ENCODE assay signal across 23 mouse cellular contexts in the genomic region with DNA sequence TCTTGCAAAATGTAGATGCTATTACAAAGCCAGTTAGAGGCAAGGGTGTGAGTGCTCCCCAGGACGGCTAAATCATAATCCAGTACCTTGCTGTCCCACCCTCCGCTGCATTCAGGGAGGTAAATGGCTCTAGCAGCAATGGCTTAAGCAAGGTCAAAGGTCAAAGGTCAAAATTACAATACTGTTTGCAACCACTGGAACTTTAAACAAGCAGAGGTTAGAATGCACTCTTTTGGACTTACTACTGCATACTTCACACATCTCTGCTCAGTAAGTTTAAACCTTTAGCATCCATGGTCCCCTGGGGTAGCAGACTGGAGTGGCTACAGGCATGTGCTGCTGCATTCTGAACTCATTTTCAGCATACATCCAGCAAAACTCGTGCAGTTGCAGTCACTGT. TPM values are rescaled to one million over a fixed set of nuclear protein-coding genes. Genes with fewer than 3 reads are reported as not detected.
DNase-seq lines count a peak whose midpoint lies in the region; ATAC-seq and TF ChIP-seq lines count a peak whose summit lies in the region.
"Had no signal": no experiment of that assay in that cellular context is flagged by ENCODE, and none has a peak within 500 bp of the region (broad histone marks: within the 10 kb centered on the region; RNA-seq: fewer than 3 reads in every experiment).

No protein-coding gene starts in this region.

- H3K4me2 ChIP-seq in lung, embryonic 14.5 days: no peak overlapping the region
- no peak overlapping the region for H3K4me2 ChIP-seq in hindbrain, embryonic 16.5 days (ENCODE audit: low read length)
- H3K4me2 ChIP-seq: heart, embryonic 12.5 days; hindbrain, embryonic 14.5 days had no signal

- H3K9ac ChIP-seq in lung, embryonic 14.5 days: no peak overlapping the region
- H3K9ac ChIP-seq in hindbrain, embryonic 16.5 days (ENCODE audit: low read depth, low read length): no peak overlapping the region
- H3K9ac ChIP-seq: heart, embryonic 12.5 days; hindbrain, embryonic 14.5 days had no signal

- no peak overlapping the region for H3K27ac ChIP-seq in lung, embryonic 14.5 days (ENCODE audit: low read depth)
- H3K27ac ChIP-seq in hindbrain, embryonic 16.5 days (ENCODE audit: low read depth, low read length): no peak overlapping the region
- H3K27ac ChIP-seq: embryonic facial prominence, embryonic 10.5 days; forebrain, embryonic 10.5 days; gastrocnemius, adult 2 months; hindbrain, embryonic 10.5 days; hindbrain, embryonic 14.5 days had no signal

- no peak overlapping the region for H3K4me3 ChIP-seq in lung, embryonic 14.5 days (ENCODE audit: low read depth, low read length)
- H3K4me3 ChIP-seq in lung, adult 2 months (replicated peaks; ENCODE audit: extremely low read depth, low read depth, low read length): no peak overlapping the region
- no peak overlapping the region for H3K4me3 ChIP-seq in hindbrain, embryonic 16.5 days (ENCODE audit: low read length)
- H3K4me3 ChIP-seq: embryonic facial prominence, embryonic 10.5 days; erythroblast, embryonic 14.5 days; forebrain, embryonic 10.5 days; gastrocnemius, adult 2 months; heart, embryonic 12.5 days; hindbrain, embryonic 10.5 days had no signal

- H3K36me3 ChIP-seq in lung, embryonic 14.5 days (ENCODE audit: insufficient read depth): peaks cover 85% of the 10 kb centered on the region
- H3K36me3 ChIP-seq in hindbrain, embryonic 16.5 days (ENCODE audit: control insufficient read depth, insufficient read depth, low read length): peaks cover 32% of the 10 kb centered on the region

- TF ChIP-seq POLR2A in lung, adult 2 months (IDR thresholded peaks at IDR 0.05; ENCODE audit: borderline replicate concordance, extremely low read depth, low read depth, low read length): no peak

- no peaks in the 10 kb centered on the region for H3K4me1 ChIP-seq in lung, embryonic 14.5 days (ENCODE audit: insufficient read depth)
- H3K4me1 ChIP-seq in lung, adult 2 months (ENCODE audit: control insufficient read depth, insufficient read depth, low read length): no peaks in the 10 kb centered on the region
- no peaks in the 10 kb centered on the region for H3K4me1 ChIP-seq in hindbrain, embryonic 16.5 days (ENCODE audit: control insufficient read depth, insufficient read depth, low read depth, low read length)
- H3K4me1 ChIP-seq: embryonic facial prominence, embryonic 10.5 days; forebrain, embryonic 10.5 days; heart, embryonic 12.5 days; hindbrain, embryonic 10.5 days had no signal

- 70% methylated on average over 3 of the region's 3 CpGs for WGBS in lung, embryonic 14.5 days
- 77% methylated on average over 3 of the region's 3 CpGs for WGBS in lung, adult 2 months
- WGBS in hindbrain, embryonic 16.5 days: 70% methylated on average over 3 of the region's 3 CpGs

- ATAC-seq in lung, embryonic 14.5 days (ENCODE audit: insufficient read depth): no peak
- no peak for ATAC-seq in hindbrain, embryonic 16.5 days
- ATAC-seq: forebrain, embryonic 14.5 days had no signal

- H3K9me3 ChIP-seq in lung, embryonic 14.5 days (ENCODE audit: low read depth, low read length): no peaks in the 10 kb centered on the region
- H3K9me3 ChIP-seq in hindbrain, embryonic 16.5 days (ENCODE audit: control insufficient read depth, low read length): no peaks in the 10 kb centered on the region
- H3K9me3 ChIP-seq: embryonic facial prominence, embryonic 10.5 days; forebrain, embryonic 10.5 days; heart, embryonic 12.5 days; hindbrain, embryonic 10.5 days had no signal

- no peaks in the 10 kb centered on the region for H3K27me3 ChIP-seq in lung, embryonic 14.5 days (ENCODE audit: insufficient read depth, low read length)
- H3K27me3 ChIP-seq in hindbrain, embryonic 16.5 days (replicated peaks; ENCODE audit: control insufficient read depth, insufficient read depth, low read length): no peaks in the 10 kb centered on the region
- H3K27me3 ChIP-seq: CH12.LX; heart, embryonic 12.5 days had no signal

- TF ChIP-seq CTCF in lung, embryonic 14.5 days (IDR thresholded peaks at IDR 0.05; ENCODE audit: low read depth): no peak
- TF ChIP-seq CTCF in lung, adult 2 months (IDR thresholded peaks at IDR 0.05; ENCODE audit: insufficient read depth, low read length): no peak

- peak; percentile 16 for DNase-seq in kidney, adult 9 months
- no peak for DNase-seq in kidney, adult 18-20 months
- peak; percentile 2 for DNase-seq in lung, embryonic 14.5 days
- DNase-seq in lung, adult 2 months: no peak
- DNase-seq in ZHBTc4 (ENCODE audit: low read depth, low spot score): peak; percentile 45
- no peak for DNase-seq in adrenal gland, postnatal 4 days (ENCODE audit: low spot score in 2 of 2)
- DNase-seq: adrenal gland, postnatal 10 days; cerebellum, adult 11-12 months; cerebellum, adult 9-10 months; cerebellum, postnatal 25 days; gastrocnemius, adult 2 months; gastrocnemius, postnatal 25 days had no signal

RNA-seq across cellular contexts. Expression of a gene that starts 14.7 kb away (rescaled TPM):
- polyA plus RNA-seq in lung, embryonic 14.5 days (2014; fragmentation: Nextera tagmentation; extraction: Ambion mirVana): 2.1 and 2.2 TPM in 2 replicates
- polyA plus RNA-seq in lung, adult 2 months (2012; rRNA removed): 1.3 and 1.5 TPM in 2 replicates
- 0.87 and 0.99 TPM in 2 replicates for polyA plus RNA-seq in hindbrain, embryonic 16.5 days (2015; fragmentation: Nextera tagmentation; extraction: Ambion mirVana)
- total RNA-seq in adrenal gland, postnatal 4 days (2021): 1 to 10 TPM in 1 of 2 experiments, under 1 TPM in 1; 0.96 to 2.2 TPM
- total RNA-seq: gastrocnemius, adult 2 months; granulocyte monocyte progenitor cell, adult 5-6 weeks; heart, postnatal 25 days had no signal
- polyA plus RNA-seq: erythroblast, embryonic 14.5 days had no signal

RNA-seq across cellular contexts. Expression of a gene that starts 17.8 kb away (rescaled TPM):
- polyA plus RNA-seq in lung, embryonic 14.5 days (2014; fragmentation: Nextera tagmentation; extraction: Ambion mirVana): 72.6 and 74.0 TPM in 2 replicates
- 20.7 and 37.4 TPM in 2 replicates for polyA plus RNA-seq in lung, adult 2 months (2012; rRNA removed)
- 121 and 122 TPM in 2 replicates for polyA plus RNA-seq in hindbrain, embryonic 16.5 days (2015; fragmentation: Nextera tagmentation; extraction: Ambion mirVana)
- 10 to 100 TPM; 72.0 to 75.8 TPM for total RNA-seq in adrenal gland, postnatal 4 days (2021)

RNA-seq across cellular contexts. Expression of a gene that starts 32.5 kb away (rescaled TPM):
- polyA plus RNA-seq in lung, embryonic 14.5 days (2014; fragmentation: Nextera tagmentation; extraction: Ambion mirVana): 290 and 295 TPM in 2 replicates
- polyA plus RNA-seq in lung, adult 2 months (2012; rRNA removed): 31.4 and 54.6 TPM in 2 replicates
- 244 and 268 TPM in 2 replicates for polyA plus RNA-seq in hindbrain, embryonic 16.5 days (2015; fragmentation: Nextera tagmentation; extraction: Ambion mirVana)
- 100 to 1,000 TPM; 139 to 156 TPM for total RNA-seq in adrenal gland, postnatal 4 days (2021)

RNA-seq across cellular contexts. Expression of a gene that starts 32.6 kb away (rescaled TPM):
- 83.0 and 83.9 TPM in 2 replicates for polyA plus RNA-seq in lung, embryonic 14.5 days (2014; fragmentation: Nextera tagmentation; extraction: Ambion mirVana)
- polyA plus RNA-seq in lung, adult 2 months (2012; rRNA removed): 3.8 and 6.9 TPM in 2 replicates
- 26.4 and 26.6 TPM in 2 replicates for polyA plus RNA-seq in hindbrain, embryonic 16.5 days (2015; fragmentation: Nextera tagmentation; extraction: Ambion mirVana)
- 10 to 100 TPM; 35.9 to 40.3 TPM for total RNA-seq in adrenal gland, postnatal 4 days (2021)

Comparison
In these comparisons a context has a peak if more than half of its experiments do, and no peak if none do; other contexts are left out.
1. DNase-seq: peak in kidney, adult 9 months (single experiment), lung, embryonic 14.5 days (single experiment) and ZHBTc4 (single experiment); none in kidney, adult 18-20 months (single experiment), lung, adult 2 months (single experiment) and adrenal gland, postnatal 4 days (0 of 2).